Mouse (Mus musculus): ENCODE data around the gene Msl3l2. TPM values are rescaled to one million over a fixed set of nuclear protein-coding genes. Genes with fewer than 3 reads are reported as not detected.

Gene Msl3l2
- 10 to 100 TPM; 13.2 to 16.7 TPM for total RNA-seq (2021)
- long read RNA-seq, experiment 1, transcript Msl3l2-201 (2 exons, 2,140 nt) = major isoform, 19 of 32 reads
- long read RNA-seq, experiment 1, partial matches to known transcripts = 0 of 32 reads
- long read RNA-seq, experiment 1, other reads (novel, unspliced or antisense) = 13 of 32 reads
- long read RNA-seq, experiment 2, transcript Msl3l2-201 (2 exons, 2,140 nt) = major isoform, 29 of 59 reads
- long read RNA-seq, experiment 2, partial matches to known transcripts = 0 of 59 reads
- long read RNA-seq, experiment 2, other reads (novel, unspliced or antisense) = 30 of 59 reads

DNA sequence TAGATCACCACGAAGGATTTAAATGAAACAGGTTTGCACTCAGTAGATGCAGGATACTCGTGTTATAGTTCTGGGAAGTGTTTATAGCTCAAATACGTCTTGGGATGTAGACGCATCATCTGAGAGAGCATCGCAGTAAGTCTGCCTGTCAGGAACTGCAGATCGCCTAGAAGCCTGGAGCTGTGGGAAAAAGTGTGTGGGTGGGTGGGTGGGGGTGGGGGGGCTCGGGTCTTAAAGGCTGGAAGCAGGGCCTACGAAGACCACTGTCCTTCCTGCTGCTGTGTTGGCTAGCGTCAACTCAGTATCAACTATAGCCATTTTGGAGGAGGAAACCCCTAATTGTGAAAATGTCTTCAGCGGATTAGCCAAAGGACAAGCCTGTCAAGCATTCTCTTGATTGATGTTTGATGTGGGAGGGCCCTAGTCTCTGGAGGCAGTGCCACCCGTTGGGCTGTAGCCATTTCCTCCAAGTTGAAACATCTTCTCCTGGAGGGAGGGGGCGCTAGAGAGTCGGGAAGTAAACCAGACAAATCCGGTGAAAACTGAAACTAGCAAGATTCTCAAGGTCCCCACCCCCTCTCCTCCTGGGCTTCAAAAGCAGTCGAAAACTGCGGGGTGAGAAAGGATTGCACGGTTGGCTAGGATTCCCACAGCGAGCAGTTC lies at the start of gene Msl3l2:
TSS of gene Msl3l2 (plus strand) at position 585 of the 663 bp plus-strand sequence.
- DNase-seq (ENCODE audit: low spot score in 2 of 2) = peak; percentile 58 to 90

DNA sequence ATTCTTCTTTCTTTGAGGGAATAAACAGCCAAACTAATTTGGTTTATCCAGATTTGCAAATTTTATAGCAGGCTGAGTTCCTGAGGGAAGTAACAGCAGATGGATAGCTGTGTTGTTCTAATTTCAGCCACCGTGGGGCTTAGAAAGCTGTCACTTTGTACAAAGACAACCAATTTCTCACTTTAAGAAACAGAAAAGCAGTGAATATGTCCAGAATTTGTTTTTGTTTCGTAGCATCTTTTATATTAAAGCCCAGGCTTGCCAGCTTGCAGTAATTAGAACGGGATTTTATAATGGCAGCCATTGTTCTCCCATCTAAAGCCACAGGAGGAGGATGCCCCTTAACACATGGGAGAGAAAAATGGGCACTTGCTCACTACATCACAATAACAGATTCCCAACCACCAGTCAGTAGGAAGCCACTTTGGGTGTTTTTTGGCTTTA lies 47.7 kb upstream of the Msl3l2 start:
- no peak for DNase-seq (ENCODE audit: low spot score in 2 of 2)

DNA sequence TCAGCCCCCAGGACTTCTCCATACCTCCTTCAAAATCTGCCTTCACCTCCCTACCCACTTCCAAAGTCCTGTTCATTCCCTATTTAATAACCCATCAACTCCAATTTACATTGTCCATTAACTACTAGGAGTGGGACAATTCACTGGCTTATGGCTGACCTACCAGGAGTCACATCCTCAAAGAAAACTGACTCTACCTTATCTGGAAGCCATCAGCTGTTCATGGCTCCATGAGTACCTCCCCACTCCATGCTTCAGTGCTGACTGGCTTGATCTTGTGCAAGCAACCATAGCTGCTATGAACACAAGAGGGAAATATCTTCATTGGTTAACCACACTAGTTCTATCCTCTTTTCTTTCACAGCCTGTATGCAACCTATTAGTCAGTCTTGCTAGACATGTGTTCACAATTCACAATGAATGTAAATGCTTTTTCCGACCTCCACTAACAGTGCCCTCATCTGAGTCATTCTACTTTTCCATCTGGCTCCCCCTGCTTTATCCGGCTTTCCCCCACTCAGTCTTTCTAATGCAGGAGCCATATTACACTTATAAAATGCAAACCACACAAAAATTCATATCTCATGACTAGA lies 45.4 kb upstream of the Msl3l2 start:
- no peak for DNase-seq (ENCODE audit: low spot score in 2 of 2)

DNA sequence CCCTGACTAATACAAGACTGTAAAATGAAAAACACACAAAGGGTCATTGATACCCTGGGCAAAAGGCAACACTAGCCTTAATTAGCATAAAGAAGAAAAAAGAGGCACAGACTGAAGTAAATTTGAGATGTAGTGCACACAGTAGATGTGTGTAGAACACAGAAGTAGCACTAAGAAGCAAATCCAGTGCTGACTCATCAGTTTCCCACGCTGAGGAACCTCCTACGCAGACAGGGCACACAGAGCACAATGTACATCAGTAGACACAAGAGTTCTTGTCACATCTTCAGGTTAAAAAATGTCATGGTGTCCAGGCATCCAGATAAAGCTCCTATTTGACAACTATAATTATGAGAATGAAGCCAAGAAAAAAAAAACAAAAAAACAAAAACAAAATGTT lies 44.0 kb upstream of the Msl3l2 start:
- DNase-seq (ENCODE audit: low spot score in 2 of 2) = no peak

DNA sequence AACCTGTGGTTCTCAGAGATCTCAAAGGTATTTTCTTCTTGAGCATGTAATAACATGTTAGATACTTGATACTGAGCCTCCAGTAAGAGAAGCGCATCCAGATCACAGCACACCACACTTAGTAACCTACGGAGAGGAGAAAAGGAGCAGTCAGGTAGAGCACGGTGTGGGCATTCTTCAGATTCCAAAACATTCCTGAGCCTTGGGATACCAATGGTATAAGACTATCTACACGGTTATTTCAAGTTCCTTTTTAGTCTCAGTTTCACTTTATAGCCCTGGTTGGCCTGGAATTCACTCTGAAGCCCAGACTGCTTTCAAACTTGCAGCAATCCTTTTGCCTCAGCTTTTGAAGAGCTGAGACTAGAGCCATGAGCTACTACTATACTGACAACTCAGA lies 17.0 kb upstream of the Msl3l2 start:
- no peak for DNase-seq (ENCODE audit: low spot score in 2 of 2)

DNA sequence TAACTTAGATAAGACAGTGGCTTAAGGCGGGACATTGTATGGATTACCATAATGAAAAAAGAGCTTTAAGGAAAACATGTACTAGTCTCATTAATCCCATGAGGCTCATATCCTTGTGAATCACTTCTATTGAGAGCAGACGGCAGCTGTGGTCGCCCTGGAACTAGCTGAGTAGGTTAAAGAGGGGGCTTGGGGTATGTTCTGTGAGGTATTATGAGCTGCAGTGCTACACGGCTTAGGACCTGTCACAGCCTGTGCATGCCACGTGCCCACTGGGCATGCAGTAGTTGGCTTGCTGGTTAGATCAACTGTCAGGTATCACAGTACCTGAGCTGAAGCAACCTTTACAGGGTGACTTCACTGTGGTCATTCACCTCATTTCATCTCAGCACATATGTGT lies 12.1 kb upstream of the Msl3l2 start:
- DNase-seq (ENCODE audit: low spot score in 2 of 2) = no peak

DNA sequence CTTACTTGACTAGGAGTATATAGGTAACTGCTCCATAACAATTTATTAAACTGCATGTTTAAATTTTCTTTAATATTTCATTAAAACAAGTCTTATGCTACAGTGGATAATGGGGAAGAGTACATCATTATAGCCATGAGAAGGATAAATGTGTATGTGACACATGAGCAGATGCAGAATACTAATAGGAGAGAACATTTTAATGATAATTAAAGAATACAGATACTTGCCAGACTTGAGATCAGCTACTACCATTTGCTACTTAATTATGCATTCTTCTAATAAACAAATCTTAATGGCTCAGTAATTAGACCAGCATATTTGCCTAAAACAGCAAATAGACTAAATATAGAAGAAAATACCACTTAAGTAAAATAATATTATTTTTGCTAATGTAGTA lies 10.0 kb upstream of the Msl3l2 start:
- DNase-seq (ENCODE audit: low spot score in 2 of 2) = no peak

DNA sequence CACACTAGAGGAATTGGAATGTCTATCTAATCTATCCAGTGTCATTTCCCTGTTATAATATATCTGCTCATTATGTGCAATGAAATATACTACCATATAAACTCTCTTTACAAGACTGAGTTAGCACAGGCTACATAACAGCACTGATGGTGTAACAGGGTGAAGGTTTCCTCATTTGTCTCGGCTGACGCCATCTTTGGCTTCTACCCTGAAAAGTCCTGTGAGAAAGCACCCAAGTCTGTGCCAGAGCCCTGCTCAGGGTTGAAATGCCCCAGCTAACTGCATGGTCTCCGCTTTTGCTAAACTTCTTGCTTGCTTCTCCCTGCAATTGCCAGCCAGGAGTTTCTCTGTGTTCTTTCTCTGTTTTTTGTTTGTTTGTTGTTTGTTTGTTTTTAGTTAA lies 7.6 kb upstream of the Msl3l2 start:
- no peak for DNase-seq (ENCODE audit: low spot score in 2 of 2)

DNA sequence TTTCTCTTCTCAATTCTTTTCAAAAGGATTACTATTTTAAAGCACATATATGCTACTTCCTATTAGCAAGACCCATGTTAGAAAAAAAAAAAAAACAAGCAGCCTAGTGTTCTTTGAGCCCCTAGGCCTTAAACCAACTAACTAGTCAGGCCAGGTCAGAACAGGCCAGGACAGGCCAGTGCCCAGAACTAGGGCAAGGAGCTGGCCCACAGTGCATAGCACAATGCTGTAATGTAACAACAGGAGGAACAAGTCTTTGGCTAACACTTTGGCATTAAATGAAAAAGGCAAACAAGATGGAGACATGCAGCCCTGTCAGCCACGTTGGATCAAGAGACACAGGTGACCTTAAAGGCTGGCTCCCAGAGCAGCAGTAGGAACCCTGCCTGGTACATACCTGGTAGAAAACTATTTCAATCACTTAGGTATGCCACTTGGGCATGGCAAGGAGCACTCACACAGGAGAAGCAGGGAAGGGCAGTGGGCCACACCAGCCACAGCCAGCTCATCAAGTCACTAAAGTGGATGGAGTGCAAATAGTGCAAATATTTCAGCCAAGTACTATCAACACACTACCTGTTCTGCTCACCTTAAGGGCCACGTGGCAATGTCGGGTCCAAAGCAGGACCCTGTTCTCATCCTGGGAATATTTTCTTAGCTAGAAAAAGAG lies 6.9 kb upstream of the Msl3l2 start:
- no peak for DNase-seq (ENCODE audit: low spot score in 2 of 2)

DNA sequence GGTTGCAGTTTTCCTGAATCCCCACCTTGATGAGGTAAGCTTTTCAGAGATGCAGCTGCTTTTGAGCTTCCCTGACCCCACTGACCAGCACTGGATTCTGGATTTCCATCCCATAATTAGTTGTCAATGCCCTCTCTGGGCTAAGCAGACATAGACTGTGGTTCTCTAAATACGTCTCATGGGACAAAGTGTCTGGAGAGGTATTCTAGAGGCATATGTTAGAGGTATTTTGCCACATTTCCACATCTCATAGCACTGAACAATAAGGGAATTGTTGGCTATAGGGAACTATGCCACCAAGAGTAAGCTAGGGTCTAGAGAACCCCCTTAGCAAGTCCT lies 248 bp downstream of the Msl3l2 start:
- DNase-seq (ENCODE audit: low spot score in 2 of 2) = no peak

DNA sequence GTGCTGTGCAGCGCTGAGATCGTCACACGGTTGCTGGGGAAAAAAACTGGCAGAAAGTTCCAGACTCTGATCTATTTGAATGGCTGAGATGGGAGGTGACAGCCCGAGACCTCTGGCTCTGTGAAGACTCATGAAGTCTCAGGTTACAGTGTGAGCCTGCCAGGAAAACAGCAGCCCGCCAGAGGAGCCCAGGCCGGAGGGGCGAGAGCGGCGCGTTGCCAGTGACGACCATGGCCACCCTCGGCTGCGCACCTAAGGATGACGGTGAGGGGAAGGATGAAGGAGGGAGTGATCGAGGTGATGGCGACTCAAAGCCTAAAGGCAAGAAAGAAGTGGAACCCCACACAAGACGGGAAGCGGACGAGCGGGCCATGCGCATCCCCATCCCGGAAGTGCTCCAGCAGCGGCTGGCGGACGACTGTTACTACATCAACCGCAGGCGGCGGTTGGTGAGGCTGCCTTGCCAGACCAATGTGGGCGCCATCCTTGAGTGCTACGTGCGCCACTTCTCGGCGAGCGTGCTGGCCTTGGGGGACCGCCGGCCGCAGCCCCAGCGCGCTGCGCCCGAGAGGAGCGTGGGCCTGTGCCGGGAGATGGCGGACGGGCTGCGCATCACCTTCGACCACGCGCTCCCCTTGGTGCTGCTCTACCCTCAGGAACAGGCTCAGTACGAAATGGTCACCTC lies 8.4 kb downstream of the Msl3l2 start:
- DNase-seq (ENCODE audit: low spot score in 2 of 2) = peak; percentile 34 to 39

DNA sequence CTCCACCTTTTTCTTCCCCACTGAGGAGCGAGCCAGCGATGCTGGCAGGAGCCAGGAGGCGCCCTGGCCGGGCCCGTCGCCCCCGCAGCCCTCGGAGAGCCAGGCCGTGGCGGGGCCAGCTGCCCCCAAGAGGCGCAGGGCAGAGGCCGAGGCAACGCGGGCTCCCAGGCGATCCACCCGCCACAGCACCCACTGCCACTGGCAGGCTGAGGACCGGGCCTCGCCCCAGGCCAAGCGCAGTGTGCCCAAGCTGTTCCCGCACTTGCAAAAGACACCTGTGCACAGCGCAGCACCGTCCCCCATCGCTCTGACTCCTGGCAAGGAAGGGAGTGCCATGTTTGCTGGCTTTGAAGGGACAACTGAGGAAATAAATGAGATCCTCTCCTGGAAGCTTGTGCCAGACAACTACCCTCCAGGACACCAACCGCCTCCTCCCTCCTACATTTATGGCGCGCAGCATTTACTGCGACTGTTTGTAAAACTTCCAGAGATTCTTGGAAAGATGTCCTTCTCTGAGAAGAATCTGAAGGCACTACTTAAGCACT lies 9.0 kb downstream of the Msl3l2 start:
- DNase-seq (ENCODE audit: low spot score in 2 of 2) = peak in 1 of 2 experiments; percentile 20

DNA sequence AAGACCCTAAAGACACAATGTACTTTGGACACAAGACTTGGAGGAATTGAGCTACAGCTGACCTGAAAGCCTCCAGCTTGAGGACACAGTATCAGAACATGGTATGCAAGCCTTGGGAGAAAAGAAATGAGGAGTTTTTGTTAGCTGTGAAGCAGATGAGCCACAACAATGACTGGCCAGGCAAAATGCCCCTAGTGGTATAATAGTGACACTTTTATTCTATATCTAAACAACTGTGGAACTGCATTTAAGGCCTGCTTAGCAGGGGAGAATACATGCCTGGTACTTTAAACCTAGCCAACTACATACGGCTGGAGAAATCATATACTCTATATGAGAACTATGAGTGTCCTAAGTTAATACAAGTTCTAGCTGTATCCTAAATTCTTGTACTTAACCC lies 20.3 kb downstream of the Msl3l2 start:
- no peak for DNase-seq (ENCODE audit: low spot score in 2 of 2)

DNA sequence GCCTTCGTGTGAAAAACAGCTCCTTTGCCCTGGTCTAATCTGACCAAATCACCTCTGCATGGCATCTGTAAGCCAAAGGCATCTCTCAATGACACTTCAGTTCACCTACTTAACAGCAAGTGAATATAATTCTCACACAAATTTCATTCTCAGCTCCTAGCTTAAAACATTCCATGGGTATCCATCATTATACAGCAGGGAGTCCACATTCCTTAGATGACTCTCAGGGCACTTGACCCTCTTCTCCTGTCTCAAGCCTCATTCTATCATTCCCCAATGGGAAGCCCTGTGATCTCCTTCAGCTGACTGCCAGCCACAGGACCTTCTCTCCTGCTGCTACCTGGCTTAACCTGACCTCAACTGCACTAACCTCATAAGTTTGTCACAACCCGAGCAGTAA lies 22.9 kb downstream of the Msl3l2 start:
- no peak for DNase-seq (ENCODE audit: low spot score in 2 of 2)

DNA sequence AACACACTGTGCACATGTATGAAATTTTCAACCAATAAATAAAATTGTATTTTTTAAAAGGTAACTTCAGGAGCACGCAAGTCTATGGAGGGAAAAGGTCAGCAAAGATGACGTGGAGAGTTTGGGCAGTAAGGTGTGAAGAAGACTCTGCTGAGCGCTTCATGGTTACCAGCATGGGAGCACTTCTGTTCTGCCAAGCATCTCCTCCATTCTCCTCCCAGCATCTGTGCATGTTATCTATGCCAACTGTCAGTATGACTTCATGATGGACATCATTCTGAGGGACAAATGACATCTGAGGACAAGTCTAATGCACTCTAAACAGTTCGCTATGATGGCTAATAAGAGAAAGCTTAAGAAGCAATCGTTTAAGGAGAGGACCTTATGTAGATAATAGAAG lies 30.5 kb downstream of the Msl3l2 start:
- DNase-seq (ENCODE audit: low spot score in 2 of 2) = no peak

DNA sequence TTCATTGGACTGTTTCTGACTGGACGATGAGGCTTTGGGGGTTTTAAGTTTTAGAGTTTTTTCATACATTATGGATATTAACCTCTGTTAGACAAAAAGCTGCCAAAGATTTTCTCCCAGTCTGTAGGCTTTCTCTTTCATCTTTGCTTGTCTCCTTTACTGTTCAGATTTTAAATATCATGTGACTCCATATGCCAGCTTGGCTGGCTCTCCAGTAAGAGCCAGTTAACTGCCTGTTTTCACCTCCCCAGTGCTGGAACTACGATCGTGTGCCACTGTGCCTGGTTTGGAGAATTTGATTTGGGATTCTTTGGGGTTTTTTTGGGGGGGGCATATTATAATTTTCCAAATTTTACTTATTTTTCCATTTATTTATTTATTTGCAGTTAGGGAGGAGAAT lies 42.2 kb downstream of the Msl3l2 start:
- no peak for DNase-seq (ENCODE audit: low spot score in 2 of 2)

DNA sequence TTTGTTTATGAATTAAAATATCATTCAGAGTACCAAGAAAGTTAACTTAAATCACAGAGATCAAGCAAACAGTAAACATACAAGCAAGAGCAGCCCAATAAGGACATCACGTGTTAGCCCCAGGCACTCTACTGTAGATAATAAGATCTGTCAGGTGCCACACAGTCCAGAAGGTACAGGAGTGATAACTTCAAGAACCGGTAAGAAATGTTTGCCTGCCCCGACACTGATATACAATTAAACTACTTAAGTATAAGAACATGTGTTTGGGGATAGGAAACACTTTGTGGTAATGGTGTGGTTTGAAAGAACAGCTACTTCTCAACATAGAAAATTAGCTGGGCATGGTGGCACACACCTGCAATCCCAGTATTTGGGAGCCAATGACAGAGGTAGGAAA lies 50.2 kb downstream of the Msl3l2 start:
- DNase-seq (ENCODE audit: low spot score in 2 of 2) = no peak

DNA sequence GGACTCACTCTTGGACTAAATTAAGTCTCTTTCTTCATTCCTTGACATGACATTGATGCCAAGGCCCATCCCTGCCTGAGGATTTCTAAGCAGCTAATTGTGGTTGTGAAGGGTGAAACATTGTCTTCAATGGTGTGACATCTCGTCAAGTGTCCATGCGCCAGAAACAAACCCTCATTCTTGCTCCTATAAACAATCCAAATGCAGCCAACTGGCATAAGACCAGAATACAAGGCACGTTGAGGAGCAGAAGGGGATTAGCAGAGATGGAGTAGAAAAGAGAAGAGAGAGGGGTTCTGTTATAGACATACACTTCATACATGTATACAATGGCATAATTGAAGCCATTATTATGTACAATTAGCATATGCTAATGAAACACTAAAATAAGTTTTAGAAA lies 51.5 kb downstream of the Msl3l2 start:
- no peak for DNase-seq (ENCODE audit: low spot score in 2 of 2)

DNA sequence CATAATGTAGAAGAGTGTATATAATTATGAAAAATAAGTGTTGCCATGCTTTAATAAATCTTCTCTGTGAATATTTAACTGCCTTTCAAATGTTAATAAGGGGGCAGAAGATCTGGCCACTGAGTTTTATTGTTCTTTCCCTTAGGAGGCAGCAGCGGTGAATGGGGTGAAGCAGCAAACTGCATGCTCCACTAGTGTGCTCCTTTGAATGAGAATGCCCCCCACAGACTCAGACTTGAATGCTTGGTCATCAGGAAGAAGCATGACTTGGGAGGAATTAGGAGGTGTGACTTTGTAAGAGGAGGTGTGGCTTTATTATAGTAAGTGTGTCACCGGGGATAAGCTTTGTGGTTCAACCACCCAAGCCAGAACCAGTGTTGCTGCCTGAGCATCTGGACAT lies 52.0 kb downstream of the Msl3l2 start:
- DNase-seq (ENCODE audit: low spot score in 2 of 2) = no peak

DNA sequence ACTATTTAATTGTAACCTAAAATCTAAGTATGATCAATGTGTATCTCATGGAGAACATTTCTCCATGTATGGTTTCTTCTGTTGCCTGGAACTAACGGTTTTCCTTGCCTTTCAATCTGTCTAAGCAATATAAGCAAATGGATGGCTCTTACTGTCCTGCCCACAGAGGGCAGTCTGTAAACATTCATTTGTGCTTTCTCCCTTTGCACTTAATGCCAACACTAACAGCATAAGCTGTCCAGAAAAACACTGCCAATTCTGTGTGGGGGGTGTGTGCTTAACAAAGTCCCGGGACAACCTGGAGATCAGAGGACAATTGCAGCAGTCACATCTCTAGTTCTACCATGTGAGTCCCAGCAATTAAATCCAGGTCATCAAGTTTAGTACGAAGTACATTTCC lies 57.7 kb downstream of the Msl3l2 start:
- no peak for DNase-seq (ENCODE audit: low spot score in 2 of 2)

DNA sequence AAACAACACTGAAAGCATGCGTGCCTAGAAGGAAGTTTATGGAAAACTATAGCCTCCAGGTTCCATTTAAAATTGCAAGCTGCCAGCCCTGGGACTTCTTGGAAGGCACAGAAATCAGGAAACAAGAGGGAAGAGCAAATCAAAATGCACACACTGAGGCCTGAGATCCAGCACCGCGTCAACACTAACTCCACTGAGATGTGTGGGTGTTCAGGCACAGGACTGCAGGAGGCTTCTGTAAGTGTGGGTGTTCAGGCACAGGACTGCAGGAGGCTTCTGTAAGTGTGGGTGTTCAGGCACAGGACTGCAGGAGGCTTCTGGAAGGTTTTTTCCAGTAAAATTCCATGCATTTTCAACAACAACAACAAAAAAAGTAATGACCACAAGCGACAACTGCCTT lies 59.0 kb downstream of the Msl3l2 start:
- no peak for DNase-seq (ENCODE audit: low spot score in 2 of 2)
